Mouse (Mus musculus) liver, postnatal 0 days (tissue): ENCODE measurements around the gene Mrpl39. TPM values are rescaled to one million over a fixed set of nuclear protein-coding genes. Genes with fewer than 3 reads are reported as not detected.

Experiments used
- ATAC-seq: fragments of 200-750 bp; cut with Nextera tagmentation; 2 replicates; pipeline ENCODE4 v1.8.0; 2017; ENCODE audit warnings: mild to moderate bottlenecking, moderate library complexity
- DNase-seq: peaks from one replicate; pipeline ENCODE4 v3.0.0-alpha.2; 2016
- H3K27ac ChIP-seq: fragments of 300-500 bp; sonication (generic); 2 replicates; pipeline ENCODE4 v1.5.1; 2014; ENCODE audit warnings: antibody characterized with exemption, moderate library complexity, mild to moderate bottlenecking, low read depth
- H3K27me3 ChIP-seq: fragments of 300-500 bp; sonication (generic); 2 replicates; pipeline ENCODE4 v1.6.1; 2014; ENCODE audit warnings: low read length, control low read depth, mixed read lengths; ENCODE audit not compliant: insufficient read depth
- H3K36me3 ChIP-seq: fragments of 300-500 bp; sonication (generic); replicated peaks from 2 replicates; pipeline ENCODE4 v1.6.1; 2014; ENCODE audit warnings: mild to moderate bottlenecking, control low read depth, low read length, moderate library complexity, mixed read lengths; ENCODE audit not compliant: insufficient read depth
- H3K4me1 ChIP-seq: fragments of 300-500 bp; sonication (generic); 2 replicates; pipeline ENCODE4 v1.6.1; 2014; ENCODE audit warnings: antibody characterized with exemption, mild to moderate bottlenecking, control low read depth; ENCODE audit not compliant: insufficient read depth
- H3K4me2 ChIP-seq: fragments of 300-500 bp; sonication (generic); 2 replicates; pipeline ENCODE4 v1.6.1; 2014; ENCODE audit warnings: low read depth, mild to moderate bottlenecking, low read length, moderate library complexity, mixed read lengths
- H3K4me3 ChIP-seq: fragments of 300-500 bp; sonication (generic); 2 replicates; pipeline ENCODE4 v1.5.1; 2014; ENCODE audit warnings: low read depth, low read length
- H3K9ac ChIP-seq: fragments of 300-500 bp; sonication (generic); replicated peaks from 2 replicates; pipeline ENCODE4 v1.6.1; 2014; ENCODE audit warnings: mild to moderate bottlenecking, moderate library complexity
- H3K9me3 ChIP-seq: fragments of 300-500 bp; sonication (generic); 2 replicates; pipeline ENCODE4 v1.6.1; 2016; ENCODE audit warnings: mild to moderate bottlenecking, control low read depth, low read length, mixed read lengths
- CTCF ChIP-seq: sonication (generic); IDR thresholded peaks from 2 replicates; pipeline ENCODE4 v1.5.1; 2016; ENCODE audit warnings: antibody characterized with exemption, low read depth
- EP300 ChIP-seq: IDR thresholded peaks from 2 replicates; pipeline ENCODE4 v1.6.1; 2016; ENCODE audit warnings: antibody characterized with exemption, low read depth, mild to moderate bottlenecking
- WGBS: fragments of 180-500 bp; shearing (Covaris S2); extraction: QIAGEN DNeasy Blood & Tissue Kit; methylation state at CpG from one replicate; pipeline ENCODE4 v1.1.7; 2014; ENCODE audit not compliant: insufficient replicate concordance; 5-methylcytosine and 5-hydroxymethylcytosine counted together
- polyA plus RNA-seq: library from polyadenylated mRNA; unstranded; fragments of >200 nt; fragmentation: Nextera tagmentation; extraction: Ambion mirVana; gene quantifications from 2 replicates; pipeline ENCODE4 v1.2.1, GENCODE M21; 2015

Mrpl39 gene
- polyA plus RNA-seq, 1 experiment from 2014 or later, result 17.6 TPM

DNA sequence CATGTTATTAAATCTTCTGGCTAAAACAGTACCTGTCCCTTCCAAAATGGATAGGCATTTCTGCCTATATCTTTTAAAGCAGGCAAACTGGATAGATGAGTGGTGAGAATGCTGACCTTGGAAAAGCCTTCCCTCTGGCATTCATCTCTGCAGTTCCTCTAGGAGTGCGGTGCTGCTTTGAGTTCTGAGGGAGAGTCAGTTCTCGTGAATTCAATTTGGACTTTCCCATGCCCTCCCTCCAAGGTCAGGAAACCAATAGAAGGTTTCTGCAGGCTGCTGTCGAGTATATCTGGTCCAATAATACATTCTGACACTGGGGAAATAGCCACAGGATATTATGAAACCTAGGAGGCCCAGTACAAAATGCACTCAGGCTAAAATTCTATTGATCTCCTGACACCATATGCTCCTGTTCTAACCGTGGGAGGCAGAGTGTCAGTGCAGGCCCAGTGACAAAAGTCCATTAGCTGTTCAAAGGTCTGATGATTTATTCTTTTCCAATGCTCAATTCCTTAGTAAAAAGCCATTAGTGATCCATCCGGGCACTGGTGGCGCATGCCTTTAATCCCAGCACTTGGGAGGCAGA is 10.3 kb upstream of the Mrpl39 start:
- Histone ChIP-seq H3K4me3 (peak overlapping the region; percentile 25), H3K4me2 (peak overlapping the region; percentile 58), H3K9ac (no peak overlapping the region), H3K36me3 (no peaks in the 10 kb centered on the region), H3K27ac (peak overlapping the region; percentile 76), H3K27me3 (no peaks in the 10 kb centered on the region), H3K4me1 (0 out of 2 replicates have a peak, but pooled peaks cover 3% of the 10 kb centered on the region), H3K9me3 (no peaks in the 10 kb centered on the region)
- TF ChIP-seq EP300 (peak; percentile 65; the same call in 1 of the 2 replicates), CTCF (no peak)
- ATAC-seq, result peak; percentile 100
- no peak for DNase-seq
- 52% methylated on average over 6 of the region's 6 CpGs for WGBS

DNA sequence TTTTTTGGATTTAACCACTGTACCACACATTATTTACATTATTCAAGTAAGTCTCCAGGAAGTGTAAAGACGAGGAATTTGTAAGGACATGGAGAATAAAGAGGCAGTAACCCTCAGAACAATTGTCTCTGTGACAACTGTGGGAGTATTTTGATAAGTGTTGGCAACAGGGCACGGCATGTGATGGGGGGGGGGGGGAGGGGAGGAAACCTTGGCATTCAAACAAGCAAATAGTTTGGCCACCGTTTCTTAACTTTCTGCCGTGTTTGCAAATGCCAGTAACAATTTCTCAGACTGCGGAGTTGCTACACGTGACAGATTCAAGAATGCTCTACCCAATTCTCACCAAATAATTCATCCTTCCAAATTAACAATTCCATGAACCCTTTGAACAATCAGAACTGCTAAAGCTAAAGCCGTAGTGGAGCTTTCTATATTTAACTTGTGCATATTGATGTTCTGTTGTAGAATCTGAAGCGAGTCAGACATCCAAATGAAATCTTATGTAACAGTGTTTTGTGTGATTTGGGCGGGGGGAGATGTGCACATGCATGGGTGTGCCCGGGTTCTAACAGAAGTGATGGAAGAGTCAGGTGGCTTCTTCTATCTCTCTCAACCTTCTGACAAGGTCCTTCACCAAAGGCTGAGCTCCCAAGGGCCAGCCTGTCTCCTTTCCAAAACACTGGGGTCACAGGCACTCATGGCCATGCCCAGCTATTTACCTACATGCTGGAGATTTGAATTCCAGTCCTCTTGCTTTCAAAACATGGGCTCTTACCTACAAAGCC is 9.4 kb upstream of the Mrpl39 start:
- 59% methylated on average over 10 of the region's 10 CpGs for WGBS
- peak overlapping the region; percentile 58 for H3K4me2 ChIP-seq
- H3K27ac ChIP-seq, result peak overlapping the region; percentile 76
- H3K27me3 ChIP-seq, result no peaks in the 10 kb centered on the region
- no peak for TF ChIP-seq EP300
- no peak for TF ChIP-seq CTCF
- peak overlapping the region; percentile 25; the same call in 1 of the 2 replicates for H3K4me3 ChIP-seq
- H3K36me3 ChIP-seq, result no peaks in the 10 kb centered on the region
- DNase-seq (no peak), ATAC-seq (no peak)
- H3K4me1 ChIP-seq, result 0 out of 2 replicates have a peak, but pooled peaks cover 3% of the 10 kb centered on the region
- H3K9me3 ChIP-seq, result no peaks in the 10 kb centered on the region
- H3K9ac ChIP-seq, result no peak overlapping the region; the same call in 1 of the 2 replicates

- Histone ChIP-seq H3K27me3 (no peaks in the 10 kb centered on the region), H3K4me3 (no peak overlapping the region), H3K4me2 (no peak overlapping the region), H3K9ac (no peak overlapping the region), H3K27ac (no peak overlapping the region), H3K9me3 (no peaks in the 10 kb centered on the region), H3K4me1 (peaks cover 6% of the 10 kb centered on the region), H3K36me3 (no peaks in the 10 kb centered on the region)
- WGBS, result 73% methylated on average over 3 of the region's 3 CpGs
- TF ChIP-seq CTCF (peak; percentile 25; the same call in 1 of the 2 replicates), EP300 (no peak)
- DNase-seq (no peak), ATAC-seq (no peak)
These were observed 1.8 kb upstream of the Mrpl39 start for GRCm38 (mm10) chr16:84737358-84737757.

- 0% methylated on average over 15 of the region's 15 CpGs for WGBS
- DNase-seq, result no peak
- no peaks in the 10 kb centered on the region for H3K9me3 ChIP-seq
- TF ChIP-seq CTCF, result no peak
- no peak for TF ChIP-seq EP300
- H3K4me2 ChIP-seq, result peak overlapping the region; percentile 91
- H3K4me1 ChIP-seq, result peaks cover 6% of the 10 kb centered on the region
- H3K4me3 ChIP-seq, result peak overlapping the region; percentile 95
- H3K27ac ChIP-seq, result peak overlapping the region; percentile 60
- peak; percentile 28 for ATAC-seq
- peak overlapping the region; percentile 79 for H3K9ac ChIP-seq
- H3K36me3 ChIP-seq, result peaks cover 13% of the 10 kb centered on the region; the same call in 1 of the 2 replicates
- no peaks in the 10 kb centered on the region for H3K27me3 ChIP-seq
These were observed 756 bp downstream of the Mrpl39 start for GRCm38 (mm10) chr16:84734806-84735165.

DNA sequence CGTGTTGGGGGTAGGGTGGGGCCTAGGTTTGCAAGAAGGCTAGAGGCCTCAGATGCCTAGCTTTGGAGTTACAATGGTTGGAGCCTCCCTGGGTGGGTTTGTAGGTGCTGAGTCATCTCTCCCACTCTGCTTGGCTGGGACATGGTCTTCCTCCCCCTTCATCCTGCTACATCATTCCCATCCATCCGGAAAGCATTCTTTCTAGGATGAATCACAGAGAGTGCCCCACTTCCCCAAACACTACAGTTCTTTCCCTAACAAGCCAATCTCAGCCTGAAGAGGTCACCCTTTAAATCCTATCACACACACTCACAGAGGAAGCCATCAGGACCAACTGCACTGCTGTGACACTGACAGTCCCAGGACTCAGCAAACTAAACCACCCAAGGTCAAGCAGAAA is 14.9 kb downstream of the Mrpl39 start:
- TF ChIP-seq EP300 (no peak), CTCF (no peak)
- DNase-seq, result no peak
- no peak overlapping the region for H3K27ac ChIP-seq
- H3K9ac ChIP-seq, result no peak overlapping the region
- no peak overlapping the region for H3K4me3 ChIP-seq
- H3K4me2 ChIP-seq, result no peak overlapping the region
- no peaks in the 10 kb centered on the region for H3K4me1 ChIP-seq
- 86% methylated on average over 2 of the region's 2 CpGs for WGBS
- H3K36me3 ChIP-seq, result peaks cover 40% of the 10 kb centered on the region
- ATAC-seq, result no peak
- no peaks in the 10 kb centered on the region for H3K27me3 ChIP-seq
- H3K9me3 ChIP-seq, result no peaks in the 10 kb centered on the region

DNA sequence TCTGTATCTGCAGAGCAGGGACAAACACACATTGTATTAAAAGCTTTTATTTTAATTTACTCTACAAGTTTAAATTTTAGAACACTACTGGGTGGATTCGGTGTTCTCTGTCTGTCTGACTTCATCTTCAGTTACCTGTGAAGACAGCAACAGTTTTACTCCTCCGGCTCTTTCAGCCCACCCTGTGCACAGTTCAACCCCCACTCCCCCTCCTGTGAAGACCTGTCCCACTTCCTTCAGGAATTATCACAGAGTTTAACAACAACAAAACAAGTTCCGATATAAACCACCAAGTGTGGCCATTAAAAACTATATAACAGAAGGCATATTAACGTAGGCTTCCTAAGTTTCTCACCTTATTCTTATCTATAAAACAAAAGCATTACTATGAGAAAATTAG is 17.3 kb downstream of the Mrpl39 start:
- no peak overlapping the region for H3K27ac ChIP-seq
- WGBS, result 90% methylated on average over 4 of the region's 4 CpGs
- no peak for ATAC-seq
- DNase-seq, result no peak
- no peaks in the 10 kb centered on the region for H3K4me1 ChIP-seq
- H3K9me3 ChIP-seq, result no peaks in the 10 kb centered on the region
- H3K4me2 ChIP-seq, result no peak overlapping the region
- TF ChIP-seq CTCF (no peak), EP300 (no peak)
- H3K27me3 ChIP-seq, result no peaks in the 10 kb centered on the region
- peaks cover 29% of the 10 kb centered on the region for H3K36me3 ChIP-seq
- H3K9ac ChIP-seq, result no peak overlapping the region
- H3K4me3 ChIP-seq, result no peak overlapping the region
